Mouse (Mus musculus) heart, adult 10 weeks (tissue): ENCODE data around the gene Mfsd11. TPM values are rescaled to one million over a fixed set of nuclear protein-coding genes. Genes with fewer than 3 reads are reported as not detected.

Experiments used
- polyA plus RNA-seq: library from polyadenylated mRNA; stranded (reverse); fragments of 350-450 nt; fragmentation: Illumina TruSeq; extraction: RNeasy Lipid Tissue Mini Kit (QIAGEN cat#74804); gene quantifications from one replicate; pipeline ENCODE4 v1.2.3, GENCODE M21; 2014; ENCODE audit warnings: low read depth, low replicate concordance

Gene Mfsd11
- 22.6 TPM for polyA plus RNA-seq

DNA sequence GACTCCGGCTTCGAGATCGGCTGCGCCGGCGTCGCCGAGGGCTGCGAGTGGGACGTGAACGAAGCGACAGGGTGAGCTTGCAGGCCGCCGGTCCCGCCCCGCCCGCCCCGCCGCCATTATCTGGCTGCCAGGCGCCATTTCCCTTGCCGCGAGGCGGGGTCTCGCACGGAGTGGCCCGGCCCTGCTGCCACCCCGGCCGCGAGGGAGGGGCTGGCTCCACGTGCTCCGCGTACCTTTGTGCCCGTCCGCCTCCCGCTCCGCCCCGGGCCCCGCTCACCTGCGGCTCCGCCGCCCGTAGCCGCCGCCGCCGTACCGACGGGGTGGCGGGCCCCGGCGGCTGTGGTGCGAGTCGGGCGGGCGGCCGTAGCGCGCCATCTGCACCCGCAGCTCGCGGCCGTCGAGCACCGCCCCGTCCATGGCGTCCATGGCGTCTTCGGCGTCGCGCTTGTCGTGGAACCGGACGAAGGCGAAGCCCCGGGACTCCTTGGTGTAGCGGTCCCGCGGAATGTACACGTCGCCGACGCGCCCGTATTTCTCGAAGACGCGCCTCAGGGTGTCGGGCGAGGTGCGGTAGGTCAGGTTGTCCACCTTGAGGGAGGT lies at the start of gene Mfsd11:
Mfsd11 (plus strand) TSS at position 150 of the 600 bp plus-strand sequence.

GRCm38 (mm10) chr11:116827534-116828165 lies 24.6 kb upstream of the Mfsd11 start, which contains the start of gene Mxra7:
Gene Mxra7 (minus strand): TSS chr11:116828046.

DNA sequence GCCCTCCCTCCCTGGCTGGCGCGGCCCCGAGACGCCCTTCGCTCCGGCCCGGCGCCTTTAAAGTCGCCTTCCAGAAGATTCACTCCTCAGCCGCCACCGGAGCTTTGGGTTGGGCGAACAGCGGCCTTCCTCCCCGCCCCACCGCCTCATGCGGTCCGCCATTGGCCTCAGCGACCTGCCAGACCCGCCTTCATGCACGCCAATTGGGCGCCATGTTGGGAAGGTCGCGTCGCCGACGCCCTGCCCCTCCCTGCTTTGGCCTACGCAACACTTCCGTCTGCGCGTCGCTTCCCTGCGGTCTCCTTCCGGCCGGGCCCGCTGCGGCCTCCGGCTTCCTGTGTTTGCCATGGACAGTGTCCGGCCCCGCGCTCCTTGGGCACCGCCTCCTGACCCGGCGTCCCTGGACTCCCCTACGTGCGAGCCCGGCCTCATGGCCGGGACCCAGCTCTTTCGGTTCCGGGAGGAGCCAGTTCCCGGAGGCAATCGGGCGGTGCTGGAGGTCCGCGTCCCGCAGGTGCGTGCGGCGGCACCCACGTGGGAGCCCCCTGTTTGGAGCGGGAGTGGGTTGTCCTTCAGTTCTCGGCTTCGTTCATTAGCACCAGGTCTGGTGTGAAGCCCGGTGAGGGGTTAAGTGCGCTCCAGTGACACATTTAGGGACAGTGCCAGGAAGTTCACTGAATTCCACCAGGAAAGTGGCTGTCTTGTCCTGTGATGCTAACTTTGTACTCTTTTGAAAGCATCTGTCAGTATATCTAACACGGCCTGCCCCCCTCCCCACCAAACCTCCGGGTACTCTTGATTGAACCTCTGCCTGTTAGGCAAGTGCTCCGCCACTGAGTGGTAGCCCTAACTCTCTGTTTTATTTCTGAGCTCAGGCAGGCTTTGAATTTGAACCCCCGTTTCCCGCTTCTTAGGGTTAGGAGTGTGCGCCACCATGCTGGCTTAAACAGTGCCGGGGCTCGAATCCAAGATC lies 8.7 kb upstream of the Mfsd11 start, which contains the start of the genes Mettl23 and Jmjd6:
Mettl23 (plus strand) TSS at position 18 of the 973 bp plus-strand sequence.
Jmjd6 (minus strand) TSS at position 189 of the 973 bp plus-strand sequence.

GRCm38 (mm10) chr11:116852891-116853511 lies 761 bp downstream of the Mfsd11 start, which contains the start of gene Srsf2:
Gene Srsf2 (minus strand): TSS chr11:116853094.

GRCm38 (mm10) chr11:116918323-116919185 lies 66.3 kb downstream of the Mfsd11 start, which contains the start of gene Mgat5b:
Gene Mgat5b (plus strand): TSS chr11:116918863.

Other genes with a start within 250 kb of the Mfsd11 start
- gene Rhbdf2, start 225.4 kb upstream of the Mfsd11 start, polyA plus RNA-seq = 9.1 TPM
- 1.2 TPM for gene Prcd, start 198.9 kb upstream of the Mfsd11 start, polyA plus RNA-seq
- gene Cygb, start 198.1 kb upstream of the Mfsd11 start, polyA plus RNA-seq = 42.8 TPM
- gene St6galnac1, start 76.9 kb upstream of the Mfsd11 start, polyA plus RNA-seq = not detected
- gene Mxra7, start 24.4 kb upstream of the Mfsd11 start, polyA plus RNA-seq = 16.1 TPM
- 49.2 TPM for gene Mettl23, start 9.2 kb upstream of the Mfsd11 start, polyA plus RNA-seq
- 47.9 TPM for gene Jmjd6, start 9.0 kb upstream of the Mfsd11 start, polyA plus RNA-seq
- gene Srsf2, start 654 bp downstream of the Mfsd11 start, polyA plus RNA-seq = 164 TPM
- gene Mgat5b, start 66.4 kb downstream of the Mfsd11 start, polyA plus RNA-seq = 0.16 TPM